Mouse (Mus musculus) E14TG2a.4 (cell line): ENCODE measurements at regions not wholly inside any gene's neighbourhood (a gene's known extent, or its start where the extent isn't known, plus 50 kb on each side); places are given as distances from the start of the nearest gene placed in this dataset.
"Not testable (repeated sequence)": the region's sequence is repeated elsewhere in the genome, so short reads cannot be mapped to it uniquely, and the experiment has no call there.

Experiments used
- H3K27me3 ChIP-seq: 2 replicates; pipeline ENCODE4 v1.6.1; 2014; ENCODE audit warnings: low read length, control low read depth; ENCODE audit not compliant: insufficient read depth
- H3K36me3 ChIP-seq: 2 replicates; pipeline ENCODE4 v1.6.1; 2014; ENCODE audit warnings: low read length, control low read depth; ENCODE audit not compliant: insufficient read depth
- H3K4me1 ChIP-seq: replicated peaks from 2 replicates; pipeline ENCODE4 v1.6.1; 2014; ENCODE audit warnings: low read depth, low read length, control low read depth
- H3K4me3 ChIP-seq: replicated peaks from 2 replicates; pipeline ENCODE4 v1.5.1; 2014; ENCODE audit warnings: mild to moderate bottlenecking, low read length
- H3K9me3 ChIP-seq: 2 replicates; pipeline ENCODE4 v1.6.1; 2014; ENCODE audit warnings: low read length, control low read depth
- CTCF ChIP-seq: conservative IDR thresholded peaks from 2 replicates; pipeline ENCODE4 v1.5.1; 2014; ENCODE audit warnings: low read length
- NANOG ChIP-seq: IDR thresholded peaks from 2 replicates; pipeline ENCODE4 v1.6.1; 2014; ENCODE audit warnings: borderline replicate concordance, low read length, mixed read lengths
- POU5F1 ChIP-seq: IDR thresholded peaks from 2 replicates; pipeline ENCODE4 v1.6.1; 2014; ENCODE audit warnings: low read length, borderline replicate concordance

- Histone ChIP-seq H3K4me3 (peak overlapping the region; percentile 55), H3K9me3 (no peaks in the 10 kb centered on the region), H3K4me1 (peaks cover 21% of the 10 kb centered on the region), H3K27me3 (peaks cover 33% of the 10 kb centered on the region), H3K36me3 (no peaks in the 10 kb centered on the region)
- TF ChIP-seq POU5F1 (no peak), NANOG (no peak), CTCF (no peak)
Observed at GRCm38 (mm10) chr7:73032316-73032980, 342.9 kb upstream of the Rgma start.

GRCm38 (mm10) chr7:73036801-73037555, 338.3 kb upstream of the Rgma start:
- Histone ChIP-seq H3K27me3 (peaks cover 27% of the 10 kb centered on the region), H3K4me3 (no peak overlapping the region), H3K36me3 (no peaks in the 10 kb centered on the region), H3K4me1 (peaks cover 18% of the 10 kb centered on the region), H3K9me3 (no peaks in the 10 kb centered on the region)
- TF ChIP-seq NANOG, result no peak
- no peak for TF ChIP-seq POU5F1
- no peak for TF ChIP-seq CTCF

- H3K4me1 ChIP-seq, result peaks cover 12% of the 10 kb centered on the region
- no peaks in the 10 kb centered on the region for H3K36me3 ChIP-seq
- TF ChIP-seq CTCF (no peak), POU5F1 (no peak), NANOG (no peak)
- no peak overlapping the region for H3K4me3 ChIP-seq
- H3K27me3 ChIP-seq, result peaks cover 21% of the 10 kb centered on the region
- H3K9me3 ChIP-seq, result no peaks in the 10 kb centered on the region
Observed at GRCm38 (mm10) chr7:73037638-73038037, 337.7 kb upstream of the Rgma start.

DNA sequence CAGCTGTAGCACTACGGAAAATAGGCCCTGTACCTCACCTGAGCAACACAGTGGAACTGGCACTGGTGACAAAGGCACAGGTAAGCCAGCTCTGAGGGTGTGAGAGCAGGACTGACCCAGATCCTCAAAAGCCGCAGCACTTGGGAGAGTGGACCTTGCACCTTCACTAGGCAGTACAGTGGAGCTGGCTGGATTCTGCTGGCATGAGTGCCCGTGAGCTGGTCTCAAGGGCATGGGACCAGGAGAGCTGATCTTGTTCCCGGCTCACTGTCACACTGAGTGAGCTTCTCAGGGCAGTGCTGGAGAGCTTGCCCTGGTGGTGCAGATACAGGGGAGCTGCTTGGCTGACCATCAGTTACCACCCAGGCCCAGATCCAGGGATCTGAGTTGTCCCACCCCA, 335.4 kb upstream of the Rgma start:
- Histone ChIP-seq H3K4me1 (peaks cover 7% of the 10 kb centered on the region; the same call in 1 of the 2 replicates), H3K9me3 (no peaks in the 10 kb centered on the region), H3K36me3 (no peaks in the 10 kb centered on the region), H3K27me3 (peaks cover 21% of the 10 kb centered on the region), H3K4me3 (no peak overlapping the region)
- no peak for TF ChIP-seq NANOG

DNA sequence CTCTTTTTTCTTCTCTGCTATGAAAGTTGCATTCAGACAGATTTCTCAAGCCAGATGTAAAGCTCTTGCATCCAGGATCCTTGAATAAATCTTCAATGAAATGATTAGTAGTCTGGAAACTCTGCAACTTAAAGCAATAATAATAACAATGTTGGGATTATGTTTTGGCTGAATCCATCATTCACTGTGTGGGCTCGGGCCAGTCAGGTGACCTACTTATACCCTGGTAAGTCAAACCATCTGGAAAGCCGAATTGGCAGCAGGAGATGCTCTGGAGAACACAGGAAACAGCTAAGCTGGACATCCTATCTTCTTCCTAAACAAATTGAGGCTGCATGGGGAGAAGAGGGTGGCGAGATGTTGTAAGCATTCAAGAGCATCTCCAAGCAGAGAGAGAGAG, 331.0 kb upstream of the Rgma start:
- H3K9me3 ChIP-seq, result peaks cover 16% of the 10 kb centered on the region
- no peaks in the 10 kb centered on the region for H3K36me3 ChIP-seq
- H3K4me1 ChIP-seq, result no peaks in the 10 kb centered on the region
- 0 out of 2 replicates have a peak, but pooled peaks cover 3% of the 10 kb centered on the region for H3K27me3 ChIP-seq
- H3K4me3 ChIP-seq, result no peak overlapping the region
- no peak for TF ChIP-seq NANOG
- no peak for TF ChIP-seq CTCF
- no peak for TF ChIP-seq POU5F1

- H3K36me3 ChIP-seq, result no peaks in the 10 kb centered on the region
- no peaks in the 10 kb centered on the region for H3K27me3 ChIP-seq
- no peaks in the 10 kb centered on the region for H3K9me3 ChIP-seq
- no peak for TF ChIP-seq POU5F1
- TF ChIP-seq CTCF, result no peak
- no peak for TF ChIP-seq NANOG
- peaks cover 8% of the 10 kb centered on the region; the same call in 1 of the 2 replicates for H3K4me1 ChIP-seq
- no peak overlapping the region for H3K4me3 ChIP-seq
Observed at GRCm38 (mm10) chr7:73055891-73056290, 319.4 kb upstream of the Rgma start.

DNA sequence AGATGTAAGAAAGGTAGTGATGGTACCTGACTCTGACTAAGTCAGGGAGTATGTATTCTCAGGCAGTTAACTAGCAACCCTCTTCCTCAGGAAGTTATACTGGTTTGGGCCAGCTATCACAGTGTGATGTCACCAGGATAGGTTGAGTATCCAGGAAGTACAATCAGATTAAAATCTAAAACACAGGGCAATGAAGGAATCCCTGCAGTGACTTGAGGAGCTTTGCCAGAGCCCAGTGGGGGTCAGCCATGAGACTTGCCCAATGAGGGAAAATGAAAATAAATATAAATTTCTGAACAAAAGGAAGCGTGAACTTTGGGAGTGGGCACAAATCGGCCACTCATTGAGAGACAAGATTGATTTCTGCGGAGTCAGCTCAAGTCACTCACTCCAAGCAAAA, 311.8 kb upstream of the Rgma start:
- Histone ChIP-seq H3K4me1 (peaks cover 11% of the 10 kb centered on the region), H3K9me3 (no peaks in the 10 kb centered on the region), H3K36me3 (no peaks in the 10 kb centered on the region), H3K27me3 (no peaks in the 10 kb centered on the region), H3K4me3 (no peak overlapping the region)
- TF ChIP-seq NANOG (no peak), CTCF (no peak), POU5F1 (no peak)

- no peak for TF ChIP-seq NANOG
- no peak for TF ChIP-seq POU5F1
- no peak for TF ChIP-seq CTCF
- Histone ChIP-seq H3K4me1 (peaks cover 4% of the 10 kb centered on the region), H3K36me3 (no peaks in the 10 kb centered on the region), H3K27me3 (peaks cover 3% of the 10 kb centered on the region; the same call in 1 of the 2 replicates), H3K4me3 (no peak overlapping the region), H3K9me3 (peaks cover 5% of the 10 kb centered on the region; the same call in 1 of the 2 replicates)
Observed at GRCm38 (mm10) chr7:73068534-73068933, 306.8 kb upstream of the Rgma start.

DNA sequence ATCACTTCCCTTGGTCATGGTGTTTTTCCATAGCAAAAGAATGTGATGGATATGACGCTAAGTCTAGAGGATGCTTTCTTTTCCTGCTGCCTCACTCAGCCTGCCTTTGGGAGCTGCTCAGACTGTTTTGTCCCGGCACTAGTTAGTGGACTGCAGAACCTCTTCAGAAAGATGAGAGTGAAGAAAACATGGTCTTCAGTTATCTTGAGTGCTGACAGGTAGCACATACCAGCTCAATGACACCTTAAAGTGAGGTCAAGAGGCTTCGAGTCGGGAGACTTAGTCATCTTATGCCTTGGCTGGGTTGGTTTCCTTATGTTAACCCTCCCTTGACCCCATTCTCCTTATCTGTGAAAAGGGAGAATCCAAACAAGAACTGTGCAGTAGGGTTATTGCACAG, 306.0 kb upstream of the Rgma start:
- peaks cover 6% of the 10 kb centered on the region; the same call in 1 of the 2 replicates for H3K9me3 ChIP-seq
- no peak overlapping the region for H3K4me3 ChIP-seq
- TF ChIP-seq POU5F1, result no peak
- no peak for TF ChIP-seq NANOG
- no peak for TF ChIP-seq CTCF
- H3K4me1 ChIP-seq, result no peaks in the 10 kb centered on the region
- H3K27me3 ChIP-seq, result peaks cover 3% of the 10 kb centered on the region; the same call in 1 of the 2 replicates
- H3K36me3 ChIP-seq, result no peaks in the 10 kb centered on the region

DNA sequence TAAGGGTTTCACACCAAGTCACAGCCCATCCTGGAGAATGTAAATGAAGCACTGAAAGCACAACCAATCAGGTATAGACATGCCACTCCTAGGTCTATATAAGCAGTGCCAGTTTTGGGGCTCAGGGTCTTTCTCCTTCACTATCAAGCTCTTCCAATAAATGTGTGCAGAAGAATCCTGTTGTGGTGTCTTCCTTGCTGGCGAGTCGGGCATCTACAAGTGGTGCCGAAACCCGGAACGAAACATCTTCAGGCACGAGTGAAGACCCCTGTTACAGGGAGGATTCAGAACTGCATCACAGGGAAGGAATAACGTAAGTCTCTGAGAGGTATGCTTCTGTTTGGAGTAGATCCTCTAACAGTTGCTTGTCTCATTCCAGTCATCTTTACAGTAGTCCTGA, 299.9 kb upstream of the Rgma start:
- not testable (repeated sequence) for H3K27me3 ChIP-seq, H3K4me3 ChIP-seq, H3K36me3 ChIP-seq, H3K4me1 ChIP-seq
- H3K9me3 ChIP-seq, result peaks cover 21% of the 10 kb centered on the region
